Mouse (Mus musculus): ENCODE results near the gene Slc25a26.
A peak's percentile ranks its signal among the peaks of the same experiment; 100 is the strongest.

Gene Slc25a26

DNA sequence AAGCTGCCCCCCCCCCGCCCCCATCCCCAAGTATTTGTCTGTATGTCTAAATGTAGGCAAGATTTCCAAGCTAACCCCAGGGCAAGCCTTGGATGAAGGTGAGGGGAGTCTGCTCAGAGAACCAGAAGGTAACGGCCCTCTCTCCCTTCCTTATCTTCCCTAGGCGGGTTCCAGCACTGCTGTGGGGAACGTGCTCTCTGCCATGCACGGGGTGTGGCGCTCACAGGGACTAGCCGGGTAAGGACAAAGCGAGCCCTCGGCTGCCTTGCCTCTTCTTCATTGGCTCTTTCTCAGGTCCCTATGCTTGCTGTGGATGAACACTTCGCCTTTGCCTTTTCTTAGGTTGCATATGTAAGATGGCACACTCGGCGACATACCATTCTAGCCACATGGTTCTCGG lies 98.9 kb downstream of the Slc25a26 start:
- DNase-seq (ENCODE audit: low read depth, low spot score) = no peak

- DNase-seq (ENCODE audit: low read depth, low spot score) = no peak
These were observed 101.0 kb downstream of the Slc25a26 start for GRCm38 (mm10) chr6:94601101-94601500.

GRCm38 (mm10) chr6:94601811-94602210 lies 101.7 kb downstream of the Slc25a26 start:
- DNase-seq (ENCODE audit: low read depth, low spot score) = no peak

DNA sequence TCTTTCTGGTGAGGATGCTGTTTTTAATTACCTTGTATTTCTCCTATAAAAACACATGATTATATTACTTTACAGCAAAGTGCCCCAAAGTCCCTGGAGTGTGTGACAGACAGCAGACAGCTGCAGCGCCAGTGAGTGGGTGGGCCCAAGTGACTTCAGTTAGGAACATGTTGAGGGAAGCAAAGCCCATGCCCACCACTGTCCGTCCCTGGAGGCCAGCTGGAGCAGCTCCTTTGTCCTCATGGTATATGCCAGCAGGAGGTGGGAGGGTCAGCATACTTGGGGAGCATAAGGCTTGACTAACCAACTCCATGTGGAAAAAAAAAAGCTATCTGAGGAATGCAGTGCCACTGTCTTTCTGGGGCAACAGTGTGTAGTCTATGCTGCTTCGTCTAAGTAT lies 103.9 kb downstream of the Slc25a26 start:
- no peak for DNase-seq (ENCODE audit: low read depth, low spot score)

GRCm38 (mm10) chr6:94604546-94604945 lies 104.4 kb downstream of the Slc25a26 start:
- DNase-seq (ENCODE audit: low read depth, low spot score) = no peak

- no peak for DNase-seq (ENCODE audit: low read depth, low spot score)
These were observed 113.2 kb downstream of the Slc25a26 start for GRCm38 (mm10) chr6:94613235-94613895.

GRCm38 (mm10) chr6:94614346-94614745 lies 114.2 kb downstream of the Slc25a26 start:
- DNase-seq (ENCODE audit: low read depth, low spot score) = no peak

GRCm38 (mm10) chr6:94615936-94616335 lies 115.8 kb downstream of the Slc25a26 start:
- DNase-seq (ENCODE audit: low read depth, low spot score) = no peak

DNA sequence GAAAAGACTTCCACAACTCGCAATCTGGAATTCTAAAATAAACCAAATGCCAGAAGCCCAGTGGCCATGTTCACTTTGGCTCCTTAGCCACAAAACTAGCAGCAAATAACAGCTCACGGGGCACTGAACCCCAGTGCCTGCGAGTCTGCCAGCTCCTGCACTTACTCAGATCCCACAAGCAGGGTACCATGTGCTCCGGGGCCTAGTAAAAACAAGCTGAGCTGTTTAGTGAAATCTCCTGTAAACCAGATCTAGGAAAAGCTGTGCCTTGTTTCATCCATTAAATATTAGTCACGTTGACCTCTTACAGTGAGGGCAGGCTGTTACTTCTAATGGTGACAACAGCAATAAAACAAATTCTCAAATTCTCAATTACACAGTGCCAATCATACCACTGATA lies 118.5 kb downstream of the Slc25a26 start:
- no peak for DNase-seq (ENCODE audit: low read depth, low spot score)

GRCm38 (mm10) chr6:94620287-94620686 lies 120.2 kb downstream of the Slc25a26 start:
- no peak for DNase-seq (ENCODE audit: low read depth, low spot score)

GRCm38 (mm10) chr6:94620801-94621301 lies 120.7 kb downstream of the Slc25a26 start:
- no peak for DNase-seq (ENCODE audit: low read depth, low spot score)

DNA sequence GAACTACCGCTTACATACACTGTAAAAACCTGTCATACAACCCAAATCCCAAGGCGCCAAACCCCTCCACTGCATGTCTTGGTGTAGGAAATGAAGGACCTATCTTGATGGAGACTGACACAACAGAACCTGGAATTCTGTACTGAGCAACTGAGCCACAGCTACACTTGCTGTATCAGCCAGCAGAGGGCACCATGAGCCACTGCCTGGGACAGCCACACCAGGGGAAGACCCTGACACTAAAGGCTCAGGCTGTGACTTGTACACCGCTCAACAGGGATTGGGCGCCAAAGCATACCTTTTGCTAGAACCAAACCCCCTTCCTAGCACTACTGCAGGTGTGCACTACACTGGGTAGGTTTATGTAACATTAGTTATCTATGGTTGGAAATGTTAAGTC lies 122.9 kb downstream of the Slc25a26 start:
- peak; percentile 38 for DNase-seq (ENCODE audit: low read depth, low spot score)

DNA sequence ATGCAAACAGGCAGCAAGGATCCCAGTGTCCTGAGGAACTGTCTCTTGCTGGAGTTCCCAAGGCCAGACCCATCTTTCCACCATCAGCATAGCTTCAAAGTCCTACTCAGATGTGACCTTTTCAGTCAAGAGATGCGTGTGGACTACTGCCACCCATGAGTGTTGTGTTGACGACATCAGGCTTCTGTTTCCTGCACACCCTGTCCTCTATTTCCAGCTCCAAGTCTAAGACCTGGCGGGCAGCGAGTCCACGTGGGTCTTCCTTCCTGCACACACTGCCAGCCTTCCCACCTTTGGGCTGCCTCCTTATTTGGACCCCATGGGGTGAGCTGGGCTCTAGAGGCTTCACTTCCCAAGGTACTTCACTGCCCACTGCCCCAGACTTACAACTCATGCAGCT lies 124.4 kb downstream of the Slc25a26 start:
- no peak for DNase-seq (ENCODE audit: low read depth, low spot score)

DNA sequence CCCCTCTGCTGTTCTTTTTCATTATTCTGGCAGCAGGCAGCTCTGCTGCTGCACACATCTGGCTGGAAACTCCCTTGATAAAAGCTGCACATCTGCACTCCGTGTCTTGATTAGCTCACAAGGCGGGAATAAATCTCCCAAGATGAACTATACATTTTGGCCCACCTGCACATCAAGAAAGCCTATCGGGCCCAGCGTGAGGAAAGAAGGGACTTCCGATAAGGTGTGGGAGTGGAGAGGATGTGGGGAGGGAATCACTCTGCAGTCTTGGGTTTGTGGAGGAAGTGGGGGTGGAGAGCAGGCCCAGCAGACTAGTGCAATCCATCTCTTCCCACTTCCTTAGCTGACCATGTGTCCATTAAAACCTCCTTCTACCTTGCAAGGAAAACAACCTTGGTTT lies 125.8 kb downstream of the Slc25a26 start:
- DNase-seq (ENCODE audit: low read depth, low spot score) = no peak

- no peak for DNase-seq (ENCODE audit: low read depth, low spot score)
These were observed 126.7 kb downstream of the Slc25a26 start for GRCm38 (mm10) chr6:94626807-94627206.

DNA sequence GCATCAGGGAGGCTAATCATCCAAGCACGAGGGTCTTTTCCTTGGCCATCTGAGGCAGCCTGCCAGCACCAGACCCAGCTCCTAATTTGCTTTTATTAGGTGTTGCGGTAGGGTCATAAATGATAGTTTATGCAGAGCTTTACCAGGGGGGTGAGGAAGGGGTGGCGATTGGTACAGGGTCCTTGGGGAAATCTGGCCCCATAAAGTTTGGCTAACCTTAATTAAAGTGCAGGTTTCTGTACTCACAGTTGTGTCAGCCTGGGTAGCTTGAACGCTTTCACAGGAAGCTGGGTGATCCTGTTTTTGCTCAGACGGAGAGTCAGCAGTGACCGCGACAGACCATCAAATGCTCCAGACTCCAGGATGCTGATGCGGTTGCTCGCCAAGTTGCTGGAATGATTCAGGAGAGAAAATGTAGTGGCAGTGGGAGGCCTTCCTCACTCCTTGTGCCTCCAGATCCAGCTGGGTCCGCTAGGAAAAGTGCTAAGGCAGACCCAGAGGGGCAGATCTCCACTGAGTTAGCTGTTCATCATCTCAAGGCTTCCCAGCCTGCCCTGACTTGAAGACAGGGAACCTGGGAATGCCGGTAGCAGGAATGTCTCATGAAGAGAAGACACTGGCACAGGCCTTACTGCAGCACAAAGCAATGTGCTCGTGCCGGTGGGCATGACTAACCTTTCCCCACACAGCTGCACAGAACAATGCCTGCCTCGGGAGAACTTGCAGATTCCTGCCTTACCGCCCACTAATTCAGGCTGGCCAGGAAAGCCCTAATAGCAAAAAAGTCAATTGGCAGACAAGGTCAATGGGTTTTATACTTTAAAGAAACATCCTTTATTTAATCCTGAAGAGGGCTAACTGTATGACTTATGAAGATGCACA lies 127.8 kb downstream of the Slc25a26 start:
- no peak for DNase-seq (ENCODE audit: low read depth, low spot score)

GRCm38 (mm10) chr6:94628787-94629186 lies 128.7 kb downstream of the Slc25a26 start:
- no peak for DNase-seq (ENCODE audit: low read depth, low spot score)

DNA sequence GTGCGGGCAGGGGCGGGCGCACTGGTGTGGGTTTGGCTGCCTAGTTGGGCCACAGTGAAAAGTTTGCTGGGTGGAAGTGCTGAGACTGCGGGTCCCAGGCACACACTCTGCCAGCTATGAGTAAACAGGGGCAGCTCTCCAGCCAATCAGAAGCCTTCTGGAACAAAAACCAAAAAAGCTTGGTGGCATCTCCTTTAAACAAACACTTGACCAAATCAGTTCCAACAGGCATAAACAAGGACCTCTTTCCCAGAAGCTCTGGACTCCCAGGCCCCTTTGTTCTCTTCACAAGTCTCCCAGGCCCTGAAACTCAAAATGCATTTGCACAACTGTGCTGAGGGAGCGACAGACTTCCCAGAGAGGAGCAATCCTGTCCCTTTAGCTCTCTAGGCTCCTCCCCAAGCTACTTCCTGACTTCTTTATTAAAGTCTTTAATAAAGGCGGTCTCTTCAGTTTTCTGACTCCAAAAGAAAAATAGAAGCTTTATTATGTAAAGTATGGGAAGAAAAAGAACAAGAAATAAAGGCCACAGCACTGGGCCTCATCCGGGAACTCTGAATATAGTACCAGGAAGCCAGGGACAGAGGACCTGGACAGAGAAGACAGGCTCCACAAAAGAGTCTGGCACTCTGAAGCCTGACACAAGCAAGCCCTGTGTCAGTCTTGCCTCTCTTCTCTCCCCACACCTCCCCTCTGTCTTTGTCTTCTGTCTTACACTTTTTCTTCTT lies 131.1 kb downstream of the Slc25a26 start:
- DNase-seq (ENCODE audit: low read depth, low spot score) = no peak

DNA sequence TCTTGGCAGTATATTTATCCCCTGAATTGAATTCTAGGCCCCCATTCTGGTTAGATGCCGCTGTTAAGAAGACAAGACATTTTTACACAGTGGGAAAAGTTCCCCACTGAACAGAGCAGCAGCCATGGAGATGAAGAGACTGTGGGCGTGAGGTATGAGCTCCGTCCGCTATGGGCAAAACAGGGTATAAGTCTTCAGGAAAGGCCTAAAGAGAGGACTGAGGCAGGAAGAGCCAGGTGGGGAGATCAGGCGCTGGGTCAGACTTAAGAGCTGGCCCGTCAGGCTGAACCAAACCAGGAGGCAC lies 131.6 kb downstream of the Slc25a26 start:
- no peak for DNase-seq (ENCODE audit: low read depth, low spot score)

GRCm38 (mm10) chr6:94634274-94634673 lies 134.1 kb downstream of the Slc25a26 start:
- DNase-seq (ENCODE audit: low read depth, low spot score) = no peak

GRCm38 (mm10) chr6:94634710-94635109 lies 134.6 kb downstream of the Slc25a26 start:
- DNase-seq (ENCODE audit: low read depth, low spot score) = no peak

- DNase-seq (ENCODE audit: low read depth, low spot score) = no peak
These were observed 135.2 kb downstream of the Slc25a26 start for GRCm38 (mm10) chr6:94635343-94635742.
